Mouse (Mus musculus): ENCODE measurements around the gene Opn1sw. TPM values are rescaled to one million over a fixed set of nuclear protein-coding genes. Genes with fewer than 3 reads are reported as not detected.

Opn1sw gene
- polyA plus RNA-seq, 1 experiment from 2014 or later, result 0.48 TPM

DNA sequence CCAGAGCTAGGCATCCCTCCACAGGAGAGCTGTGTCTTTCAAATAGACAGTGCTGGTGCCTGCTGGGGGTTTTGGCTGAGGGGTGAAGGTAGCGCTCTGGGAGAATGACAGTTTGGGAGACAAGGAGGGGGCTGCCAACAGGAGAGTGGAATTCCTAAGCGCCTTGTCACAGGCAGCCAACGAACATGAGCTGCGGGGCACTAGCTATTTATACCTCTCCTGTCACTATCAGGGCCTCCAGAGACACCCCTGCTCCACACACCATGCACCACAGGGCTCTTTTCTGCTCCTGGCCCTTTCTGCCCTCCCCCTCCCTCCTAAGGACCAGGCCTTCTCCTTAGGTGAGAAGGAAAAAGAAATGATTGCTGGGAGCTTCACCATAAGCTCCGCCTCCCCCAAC is 43.2 kb upstream of the Opn1sw start:
- no peaks in the 10 kb centered on the region for H3K36me3 ChIP-seq (replicated peaks; ENCODE audit: control insufficient read depth, insufficient read depth)
- WGBS, result 17% methylated on average over 5 of the region's 5 CpGs
- no peak overlapping the region for H3K9ac ChIP-seq
- no peak for ATAC-seq (ENCODE audit: low FRiP score)
- peaks cover 46% of the 10 kb centered on the region for H3K27me3 ChIP-seq (ENCODE audit: control insufficient read depth, insufficient read depth, low read length)
- peaks cover 34% of the 10 kb centered on the region for H3K4me1 ChIP-seq (replicated peaks; ENCODE audit: control insufficient read depth, insufficient read depth, low read length)
- H3K9me3 ChIP-seq (ENCODE audit: control insufficient read depth, low read length), result no peaks in the 10 kb centered on the region
- no peak overlapping the region for H3K27ac ChIP-seq
- no peak overlapping the region for H3K4me2 ChIP-seq (replicated peaks)
- DNase-seq (ENCODE audit: low spot score), result no peak
- no peak overlapping the region for H3K4me3 ChIP-seq (replicated peaks; ENCODE audit: low read length)

DNA sequence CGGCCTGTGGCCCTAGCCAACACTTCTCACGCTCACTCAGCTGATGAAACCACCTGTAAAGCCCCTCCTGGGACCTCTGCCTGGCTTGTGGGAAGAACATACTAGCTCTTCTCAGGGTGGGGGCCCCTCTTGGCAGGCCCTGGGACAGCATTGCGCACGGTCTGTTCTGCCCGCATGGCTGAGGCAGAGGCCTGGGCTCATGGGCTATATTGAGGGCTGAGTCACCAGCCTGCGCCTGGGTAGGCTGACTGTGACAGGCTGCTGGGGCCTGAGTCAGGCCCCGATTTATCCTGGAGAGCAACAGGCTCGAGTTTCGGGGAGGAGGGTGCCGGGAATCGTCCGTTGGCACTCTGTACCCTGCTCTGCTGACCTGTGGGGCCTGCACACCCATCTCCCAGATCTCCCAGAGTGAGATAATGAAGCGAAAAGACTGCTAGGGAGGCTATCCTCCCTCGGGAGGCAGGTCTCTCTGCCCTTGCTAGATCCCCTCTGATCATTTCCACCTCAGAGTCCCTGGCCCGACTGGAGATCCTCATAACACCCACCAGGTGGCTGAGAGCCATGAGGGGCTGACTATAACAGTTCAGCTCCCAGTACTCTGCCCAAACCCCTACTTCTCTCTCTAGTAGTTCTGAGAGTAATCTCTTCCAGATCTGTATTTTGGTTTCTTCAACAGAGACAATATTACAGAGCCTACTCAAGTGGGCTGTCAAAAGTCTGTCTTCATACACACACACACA is 42.6 kb upstream of the Opn1sw start:
- H3K36me3 ChIP-seq (replicated peaks; ENCODE audit: control insufficient read depth, insufficient read depth), result no peaks in the 10 kb centered on the region
- H3K4me2 ChIP-seq (replicated peaks), result no peak overlapping the region
- peaks cover 30% of the 10 kb centered on the region for H3K4me1 ChIP-seq (replicated peaks; ENCODE audit: control insufficient read depth, insufficient read depth, low read length)
- no peak overlapping the region for H3K27ac ChIP-seq
- no peak overlapping the region for H3K9ac ChIP-seq
- H3K4me3 ChIP-seq (replicated peaks; ENCODE audit: low read length), result no peak overlapping the region
- peaks cover 46% of the 10 kb centered on the region for H3K27me3 ChIP-seq (ENCODE audit: control insufficient read depth, insufficient read depth, low read length)
- H3K9me3 ChIP-seq (ENCODE audit: control insufficient read depth, low read length), result no peaks in the 10 kb centered on the region
- ATAC-seq (ENCODE audit: low FRiP score), result no peak
- DNase-seq (ENCODE audit: low spot score), result no peak
- WGBS, result 52% methylated on average over 15 of the region's 15 CpGs

DNA sequence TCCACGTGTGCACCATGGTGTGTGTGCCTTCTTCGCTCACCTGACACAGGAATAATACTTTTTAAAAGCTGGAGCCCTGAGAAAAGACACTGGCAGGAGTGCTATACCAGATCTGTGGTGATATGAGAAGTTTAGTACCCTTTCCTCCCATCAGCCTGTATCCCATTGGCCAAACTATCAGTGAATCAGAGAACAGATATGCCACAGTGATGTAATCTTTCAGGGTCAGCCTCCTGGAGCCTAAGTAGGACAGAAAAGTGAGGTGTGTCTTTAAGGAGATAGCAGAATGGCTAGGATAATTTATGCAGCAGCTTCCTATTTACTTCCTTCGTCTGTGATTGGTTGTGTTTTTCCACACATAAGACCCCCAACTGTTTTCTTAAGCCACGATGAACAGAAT is 39.9 kb upstream of the Opn1sw start:
- Histone ChIP-seq H3K9me3 (ENCODE audit: control insufficient read depth, low read length) (no peaks in the 10 kb centered on the region), H3K4me1 (replicated peaks; ENCODE audit: control insufficient read depth, insufficient read depth, low read length) (peaks cover 6% of the 10 kb centered on the region; the same call in 1 of the 2 replicates), H3K9ac (no peak overlapping the region), H3K27ac (no peak overlapping the region), H3K27me3 (ENCODE audit: control insufficient read depth, insufficient read depth, low read length) (peaks cover 25% of the 10 kb centered on the region), H3K4me3 (replicated peaks; ENCODE audit: low read length) (no peak overlapping the region), H3K36me3 (replicated peaks; ENCODE audit: control insufficient read depth, insufficient read depth) (no peaks in the 10 kb centered on the region), H3K4me2 (replicated peaks) (no peak overlapping the region)
- WGBS, result 57% methylated on average over 4 of the region's 4 CpGs
- ATAC-seq (ENCODE audit: low FRiP score) (no peak), DNase-seq (ENCODE audit: low spot score) (no peak)

DNA sequence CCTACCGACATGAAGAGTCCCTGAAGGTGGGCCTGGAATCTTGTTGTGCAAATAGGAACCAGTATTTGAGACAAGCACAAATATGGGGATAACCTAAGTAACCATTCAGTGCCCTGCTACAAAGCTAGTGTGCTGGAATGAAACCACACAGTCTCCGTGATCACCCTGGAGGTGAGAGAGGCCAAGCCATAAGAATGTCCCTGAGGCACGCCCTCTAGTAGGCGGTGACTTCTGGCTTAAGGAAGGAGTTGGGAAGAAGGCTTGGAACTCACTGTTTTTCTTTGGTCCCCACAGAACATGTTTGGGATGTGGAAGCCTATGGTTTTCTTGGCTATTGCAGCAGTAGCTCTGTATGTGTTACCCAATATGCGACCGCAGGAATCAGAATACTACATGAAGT is 38.1 kb upstream of the Opn1sw start:
- ATAC-seq (ENCODE audit: low FRiP score) (no peak), DNase-seq (ENCODE audit: low spot score) (no peak)
- Histone ChIP-seq H3K4me3 (replicated peaks; ENCODE audit: low read length) (no peak overlapping the region), H3K4me1 (replicated peaks; ENCODE audit: control insufficient read depth, insufficient read depth, low read length) (no peaks in the 10 kb centered on the region), H3K9ac (no peak overlapping the region), H3K27me3 (ENCODE audit: control insufficient read depth, insufficient read depth, low read length) (0 out of 2 replicates have a peak, but pooled peaks cover 8% of the 10 kb centered on the region), H3K27ac (no peak overlapping the region), H3K4me2 (replicated peaks) (no peak overlapping the region), H3K9me3 (ENCODE audit: control insufficient read depth, low read length) (no peaks in the 10 kb centered on the region), H3K36me3 (replicated peaks; ENCODE audit: control insufficient read depth, insufficient read depth) (no peaks in the 10 kb centered on the region)
- 74% methylated on average over 6 of the region's 6 CpGs for WGBS

DNA sequence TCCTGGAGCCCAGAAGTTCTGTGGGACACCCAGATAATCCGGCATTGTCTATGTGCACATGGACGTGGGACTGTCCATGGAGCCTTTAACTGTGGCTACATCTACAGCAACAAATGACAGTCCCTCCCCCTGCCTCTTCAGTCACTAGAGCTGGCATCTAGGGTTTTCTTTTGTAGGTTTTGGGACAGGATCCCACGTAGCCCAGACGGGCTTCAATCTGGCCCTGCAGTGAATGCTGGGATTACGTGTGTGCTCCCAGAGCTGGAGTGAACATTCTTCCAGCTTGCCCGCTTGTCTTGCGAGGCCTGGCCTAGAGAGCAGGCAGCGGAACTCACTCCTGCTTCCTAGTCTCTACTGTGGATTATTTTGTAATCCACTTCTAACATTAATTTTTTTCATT is 36.9 kb upstream of the Opn1sw start:
- DNase-seq (ENCODE audit: low spot score) (no peak), ATAC-seq (ENCODE audit: low FRiP score) (no peak)
- Histone ChIP-seq H3K4me3 (replicated peaks; ENCODE audit: low read length) (no peak overlapping the region), H3K36me3 (replicated peaks; ENCODE audit: control insufficient read depth, insufficient read depth) (no peaks in the 10 kb centered on the region), H3K4me1 (replicated peaks; ENCODE audit: control insufficient read depth, insufficient read depth, low read length) (no peaks in the 10 kb centered on the region), H3K4me2 (replicated peaks) (no peak overlapping the region), H3K9me3 (ENCODE audit: control insufficient read depth, low read length) (no peaks in the 10 kb centered on the region), H3K27ac (no peak overlapping the region), H3K27me3 (ENCODE audit: control insufficient read depth, insufficient read depth, low read length) (0 out of 2 replicates have a peak, but pooled peaks cover 4% of the 10 kb centered on the region), H3K9ac (no peak overlapping the region)
- WGBS, result 90% methylated on average over 8 of the region's 8 CpGs

DNA sequence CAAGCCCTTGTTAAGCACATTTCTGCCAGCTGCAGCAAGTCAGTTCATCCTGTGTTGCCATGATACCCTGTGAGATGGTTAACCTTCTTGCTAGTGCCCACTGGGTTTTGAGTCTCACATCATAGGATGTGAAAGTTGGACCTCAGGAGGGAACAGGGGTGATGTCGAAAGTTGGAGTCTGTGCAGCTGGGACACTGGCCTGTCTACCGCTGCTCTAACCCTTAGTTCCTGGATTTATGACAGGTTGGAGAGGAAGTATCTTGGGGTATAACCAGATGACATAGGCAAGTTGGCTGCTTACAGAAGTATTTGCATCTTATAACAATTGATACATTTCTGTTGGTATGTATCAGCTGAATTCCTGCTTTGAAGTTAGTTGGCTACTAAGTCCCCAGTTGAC is 32.3 kb upstream of the Opn1sw start:
- Histone ChIP-seq H3K27me3 (ENCODE audit: control insufficient read depth, insufficient read depth, low read length) (no peaks in the 10 kb centered on the region), H3K4me3 (replicated peaks; ENCODE audit: low read length) (no peak overlapping the region), H3K36me3 (replicated peaks; ENCODE audit: control insufficient read depth, insufficient read depth) (peaks cover 20% of the 10 kb centered on the region), H3K27ac (no peak overlapping the region), H3K9me3 (ENCODE audit: control insufficient read depth, low read length) (no peaks in the 10 kb centered on the region), H3K4me2 (replicated peaks) (no peak overlapping the region), H3K4me1 (replicated peaks; ENCODE audit: control insufficient read depth, insufficient read depth, low read length) (no peaks in the 10 kb centered on the region), H3K9ac (no peak overlapping the region)
- ATAC-seq (ENCODE audit: low FRiP score), result no peak
- WGBS, result 94% methylated on average over 2 of the region's 2 CpGs
- no peak for DNase-seq (ENCODE audit: low spot score)

DNA sequence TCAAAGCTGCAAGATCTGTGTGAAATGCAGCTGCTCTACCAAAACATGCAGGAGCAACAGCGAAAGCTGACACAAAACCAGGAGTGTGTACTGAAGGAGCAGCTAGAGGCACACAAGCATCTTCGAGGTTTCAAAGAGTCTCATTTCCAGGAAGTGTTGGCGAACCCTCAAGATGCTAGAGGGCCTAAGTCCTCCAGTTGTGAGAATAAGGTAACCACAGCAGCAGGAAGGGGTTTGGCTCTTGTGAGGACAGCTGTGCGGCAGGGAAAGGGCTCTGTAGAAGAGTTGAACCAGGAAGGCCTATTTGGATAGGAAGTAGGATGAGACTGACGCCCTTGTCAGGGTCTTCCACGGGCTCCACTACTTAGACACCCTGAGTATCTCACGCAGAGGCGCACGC is 27.2 kb upstream of the Opn1sw start:
- DNase-seq (ENCODE audit: low spot score) (no peak), ATAC-seq (ENCODE audit: low FRiP score) (no peak)
- Histone ChIP-seq H3K4me1 (replicated peaks; ENCODE audit: control insufficient read depth, insufficient read depth, low read length) (no peaks in the 10 kb centered on the region), H3K4me2 (replicated peaks) (no peak overlapping the region), H3K4me3 (replicated peaks; ENCODE audit: low read length) (no peak overlapping the region), H3K36me3 (replicated peaks; ENCODE audit: control insufficient read depth, insufficient read depth) (peaks cover 63% of the 10 kb centered on the region), H3K9me3 (ENCODE audit: control insufficient read depth, low read length) (no peaks in the 10 kb centered on the region), H3K27me3 (ENCODE audit: control insufficient read depth, insufficient read depth, low read length) (no peaks in the 10 kb centered on the region), H3K27ac (no peak overlapping the region), H3K9ac (no peak overlapping the region)
- 87% methylated on average over 9 of the region's 9 CpGs for WGBS

DNA sequence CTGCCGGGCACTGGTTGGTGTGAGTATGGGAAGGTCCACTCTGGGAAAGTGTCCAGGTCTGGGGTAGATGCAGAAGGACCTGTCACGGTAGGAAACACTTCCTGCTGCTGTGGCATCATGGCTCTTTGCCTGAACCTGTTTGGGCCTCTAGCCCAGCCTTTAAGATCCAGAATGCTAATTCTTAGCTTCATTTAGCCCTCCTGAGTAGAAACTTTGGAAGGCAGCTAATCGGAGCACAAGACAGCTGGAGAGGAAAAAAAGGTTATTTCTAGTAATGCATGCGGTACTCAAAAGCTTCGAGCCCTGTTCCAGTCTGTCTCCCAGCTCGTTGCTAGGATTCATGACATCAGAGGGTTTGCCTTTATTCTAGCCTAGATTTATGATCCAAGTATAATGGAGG is 18.1 kb upstream of the Opn1sw start:
- Histone ChIP-seq H3K27me3 (ENCODE audit: control insufficient read depth, insufficient read depth, low read length) (no peaks in the 10 kb centered on the region; the same call in 1 of the 2 replicates), H3K4me2 (replicated peaks) (no peak overlapping the region), H3K36me3 (replicated peaks; ENCODE audit: control insufficient read depth, insufficient read depth) (peaks cover 30% of the 10 kb centered on the region), H3K9me3 (ENCODE audit: control insufficient read depth, low read length) (no peaks in the 10 kb centered on the region), H3K27ac (no peak overlapping the region), H3K4me1 (replicated peaks; ENCODE audit: control insufficient read depth, insufficient read depth, low read length) (no peaks in the 10 kb centered on the region), H3K9ac (no peak overlapping the region), H3K4me3 (replicated peaks; ENCODE audit: low read length) (no peak overlapping the region)
- ATAC-seq (ENCODE audit: low FRiP score), result no peak
- DNase-seq (ENCODE audit: low spot score), result no peak
- WGBS, result 75% methylated on average over 6 of the region's 6 CpGs

DNA sequence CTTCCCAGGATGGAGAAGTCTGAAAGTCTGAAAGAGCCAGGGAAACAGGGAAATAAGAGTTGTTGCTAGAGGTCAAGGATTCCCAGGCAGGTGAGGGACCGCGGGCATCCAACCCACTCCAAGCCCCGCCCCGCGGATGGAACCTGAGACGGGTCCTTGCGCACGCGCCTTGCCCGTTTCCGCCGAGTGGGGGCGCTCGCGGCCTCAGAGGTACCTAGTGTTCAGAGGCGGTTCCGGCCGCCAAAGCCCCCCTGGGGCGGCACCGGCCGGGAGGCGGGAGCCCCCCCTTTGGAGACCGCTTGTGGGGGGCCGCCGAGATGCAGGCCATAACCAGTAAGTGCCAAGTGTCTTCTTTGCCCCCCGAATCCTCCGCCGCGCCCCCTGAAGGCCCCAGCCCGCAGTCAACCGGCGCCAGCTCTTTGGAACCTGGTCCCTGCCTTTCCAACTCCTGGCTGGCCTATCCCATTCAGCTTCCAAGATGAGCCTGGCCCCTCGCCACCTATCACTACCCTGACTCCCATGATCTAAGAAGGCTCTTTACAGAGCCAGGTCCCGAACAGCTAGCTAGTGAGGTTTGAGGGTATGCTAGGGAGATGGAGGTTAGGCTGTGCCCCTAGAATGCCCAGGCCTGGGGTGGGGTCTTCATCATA is 14.6 kb upstream of the Opn1sw start:
- Histone ChIP-seq H3K36me3 (replicated peaks; ENCODE audit: control insufficient read depth, insufficient read depth) (peaks cover 13% of the 10 kb centered on the region), H3K27me3 (ENCODE audit: control insufficient read depth, insufficient read depth, low read length) (no peaks in the 10 kb centered on the region; the same call in 1 of the 2 replicates), H3K9ac (no peak overlapping the region), H3K4me2 (replicated peaks) (no peak overlapping the region), H3K4me3 (replicated peaks; ENCODE audit: low read length) (no peak overlapping the region), H3K9me3 (ENCODE audit: control insufficient read depth, low read length) (no peaks in the 10 kb centered on the region), H3K27ac (no peak overlapping the region), H3K4me1 (replicated peaks; ENCODE audit: control insufficient read depth, insufficient read depth, low read length) (no peaks in the 10 kb centered on the region)
- DNase-seq (ENCODE audit: low spot score) (no peak), ATAC-seq (ENCODE audit: low FRiP score) (no peak)
- 7% methylated on average over 34 of the region's 34 CpGs for WGBS

All from hindbrain, embryonic 14.5 days (tissue).